Mouse (Mus musculus): ENCODE data around the gene Cep350. TPM values are rescaled to one million over a fixed set of nuclear protein-coding genes. Genes with fewer than 3 reads are reported as not detected.

Gene Cep350
- polyA plus RNA-seq (2015; fragmentation: Nextera tagmentation; extraction: Ambion mirVana) = 13.0 and 13.9 TPM in 2 replicates

- Histone ChIP-seq H3K4me1 (peaks cover 4% of the 10 kb centered on the region), H3K27me3 (no peaks in the 10 kb centered on the region), H3K4me3 (replicated peaks) (peak within 1 kb of the TSS; percentile 99), H3K4me2 (replicated peaks) (peak within 1 kb of the TSS; percentile 68), H3K9ac (peak within 1 kb of the TSS; percentile 99), H3K9me3 (replicated peaks) (no peaks in the 10 kb centered on the region), H3K27ac (replicated peaks) (peak within 1 kb of the TSS; percentile 94), H3K36me3 (no peaks in the 10 kb centered on the region)
- under 1% methylated on average over 53 of the region's 57 CpGs for WGBS
- ATAC-seq (ENCODE audit: insufficient number of reproducible peaks, low FRiP score, low TSS enrichment, low read depth) = peak; percentile 99
Measured at GRCm38 (mm10) chr1:155973068-155973718, at the start of gene Cep350. TSS of gene Cep350 (minus strand) at chr1:155973255.

DNA sequence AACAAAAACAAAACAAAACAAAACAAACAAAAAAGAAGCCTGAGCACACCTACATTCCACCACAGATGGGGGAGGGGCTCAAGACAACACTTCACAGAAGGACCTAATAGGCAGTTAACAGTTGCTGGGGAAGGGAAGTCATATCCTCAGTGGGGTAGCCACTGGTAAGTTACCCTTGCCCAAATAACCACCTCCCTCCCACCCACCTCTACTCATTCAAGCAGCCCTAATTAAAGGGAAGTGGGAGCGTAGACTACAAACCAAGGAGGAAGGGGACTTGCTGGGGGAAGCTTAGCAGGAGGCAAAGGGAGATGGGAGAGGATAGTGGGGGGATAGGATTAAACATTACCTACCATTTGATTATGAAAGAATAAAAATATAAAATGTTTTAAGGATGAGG is 47.3 kb upstream of the Cep350 start:
- peaks cover 49% of the 10 kb centered on the region for H3K36me3 ChIP-seq
- H3K4me2 ChIP-seq (replicated peaks) = no peak overlapping the region

DNA sequence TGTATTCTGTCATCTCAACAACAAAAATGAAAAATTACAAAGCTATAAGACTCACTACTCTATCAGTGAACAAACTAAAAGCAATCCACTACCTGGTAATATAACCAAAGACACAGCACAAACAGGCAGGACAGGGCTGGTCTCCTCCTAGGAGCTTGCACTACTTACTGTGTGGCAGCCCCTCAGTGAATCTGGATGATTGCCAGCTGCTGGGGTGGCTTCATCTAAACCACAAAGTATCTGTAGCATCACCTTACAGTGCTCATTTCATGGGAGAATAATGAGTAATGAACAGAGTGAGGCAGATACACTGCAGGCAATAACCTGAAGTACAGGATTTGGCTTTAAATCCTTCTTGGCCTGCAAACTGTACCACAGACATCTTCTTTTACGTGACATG is 46.7 kb upstream of the Cep350 start:
- Histone ChIP-seq H3K27me3 (no peaks in the 10 kb centered on the region), H3K27ac (replicated peaks) (no peak overlapping the region), H3K4me2 (replicated peaks) (no peak overlapping the region), H3K9ac (no peak overlapping the region), H3K9me3 (replicated peaks) (no peaks in the 10 kb centered on the region), H3K36me3 (peaks cover 52% of the 10 kb centered on the region), H3K4me3 (replicated peaks) (no peak overlapping the region), H3K4me1 (no peaks in the 10 kb centered on the region)
- 73% methylated on average over 1 of the region's 1 CpGs for WGBS
- ATAC-seq (ENCODE audit: insufficient number of reproducible peaks, low FRiP score, low TSS enrichment, low read depth) = no peak

More for the DNA sequence above, 47.3 kb upstream of the Cep350 start:
- Histone ChIP-seq H3K27ac (replicated peaks) (no peak overlapping the region), H3K9ac (no peak overlapping the region), H3K9me3 (replicated peaks) (no peaks in the 10 kb centered on the region), H3K4me3 (replicated peaks) (no peak overlapping the region), H3K4me1 (no peaks in the 10 kb centered on the region), H3K27me3 (no peaks in the 10 kb centered on the region)
- 100% methylated on average over 1 of the region's 1 CpGs for WGBS
- ATAC-seq (ENCODE audit: insufficient number of reproducible peaks, low FRiP score, low TSS enrichment, low read depth) = no peak

GRCm38 (mm10) chr1:156009003-156009402 is 35.9 kb upstream of the Cep350 start:
- Histone ChIP-seq H3K4me2 (replicated peaks) (no peak overlapping the region), H3K9me3 (replicated peaks) (no peaks in the 10 kb centered on the region), H3K4me1 (no peaks in the 10 kb centered on the region), H3K36me3 (peaks cover 44% of the 10 kb centered on the region), H3K4me3 (replicated peaks) (no peak overlapping the region), H3K9ac (no peak overlapping the region), H3K27me3 (no peaks in the 10 kb centered on the region), H3K27ac (replicated peaks) (no peak overlapping the region)
- no peak for ATAC-seq (ENCODE audit: insufficient number of reproducible peaks, low FRiP score, low TSS enrichment, low read depth)
- 65% methylated on average over 1 of the region's 1 CpGs for WGBS

GRCm38 (mm10) chr1:156005906-156006305 is 32.9 kb upstream of the Cep350 start:
- no peaks in the 10 kb centered on the region for H3K27me3 ChIP-seq
- no peak overlapping the region for H3K27ac ChIP-seq (replicated peaks)
- H3K4me1 ChIP-seq = no peaks in the 10 kb centered on the region
- no peak overlapping the region for H3K4me2 ChIP-seq (replicated peaks)
- WGBS = 88% methylated on average over 11 of the region's 11 CpGs
- no peak overlapping the region for H3K4me3 ChIP-seq (replicated peaks)
- H3K9me3 ChIP-seq (replicated peaks) = no peaks in the 10 kb centered on the region
- H3K9ac ChIP-seq = no peak overlapping the region
- no peak for ATAC-seq (ENCODE audit: insufficient number of reproducible peaks, low FRiP score, low TSS enrichment, low read depth)
- H3K36me3 ChIP-seq = peaks cover 36% of the 10 kb centered on the region

DNA sequence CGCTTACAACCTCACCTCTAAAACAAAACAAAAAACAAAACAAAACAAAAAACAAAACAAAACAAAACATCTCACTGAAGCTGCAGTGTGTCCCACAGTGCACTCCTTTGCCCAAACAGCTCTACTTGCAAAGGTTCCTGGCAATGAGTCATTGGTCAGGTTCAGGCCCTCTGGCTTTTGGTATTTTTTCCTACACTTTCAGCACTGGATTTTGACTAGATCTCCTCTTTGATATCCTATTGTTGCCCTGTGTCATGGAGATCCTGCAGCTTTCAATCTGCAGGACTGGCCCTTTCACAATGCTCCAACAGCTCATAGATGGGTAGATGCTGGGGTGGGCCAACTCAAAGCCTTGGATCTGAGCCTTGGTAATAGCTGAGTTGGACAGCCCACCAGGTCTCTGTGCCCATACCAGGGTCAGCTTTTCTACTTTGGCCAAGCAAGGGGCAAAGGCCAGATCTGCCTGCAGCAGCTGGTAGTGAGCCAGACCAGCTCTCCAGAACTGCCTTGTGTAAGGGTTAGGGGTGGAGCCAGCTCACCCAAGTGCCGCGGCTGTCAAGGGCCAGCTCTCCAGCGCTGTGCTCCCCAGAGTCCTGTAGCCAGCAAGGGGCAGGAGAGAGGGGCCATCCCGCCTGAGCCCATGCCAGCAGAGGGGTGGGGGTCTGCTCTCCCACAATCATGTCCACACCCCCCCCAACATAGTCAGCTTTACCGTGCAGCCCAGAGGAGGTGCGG is 30.3 kb upstream of the Cep350 start:
- no peak overlapping the region for H3K9ac ChIP-seq
- H3K4me1 ChIP-seq = no peaks in the 10 kb centered on the region
- 0 out of 2 replicates have a peak, but pooled peaks have one; percentile 7 for ATAC-seq (ENCODE audit: insufficient number of reproducible peaks, low FRiP score, low TSS enrichment, low read depth)
- H3K36me3 ChIP-seq = peaks cover 27% of the 10 kb centered on the region
- H3K9me3 ChIP-seq (replicated peaks) = no peaks in the 10 kb centered on the region
- H3K27ac ChIP-seq (replicated peaks) = no peak overlapping the region
- WGBS = 85% methylated on average over 7 of the region's 7 CpGs
- H3K27me3 ChIP-seq = no peaks in the 10 kb centered on the region
- no peak overlapping the region for H3K4me3 ChIP-seq (replicated peaks)
- H3K4me2 ChIP-seq (replicated peaks) = no peak overlapping the region

- H3K36me3 ChIP-seq = peaks cover 21% of the 10 kb centered on the region
- H3K4me2 ChIP-seq (replicated peaks) = no peak overlapping the region
- no peak overlapping the region for H3K27ac ChIP-seq (replicated peaks)
- no peak overlapping the region for H3K4me3 ChIP-seq (replicated peaks)
- H3K9ac ChIP-seq = no peak overlapping the region
- H3K27me3 ChIP-seq = no peaks in the 10 kb centered on the region
- ATAC-seq (ENCODE audit: insufficient number of reproducible peaks, low FRiP score, low TSS enrichment, low read depth) = no peak
- H3K9me3 ChIP-seq (replicated peaks) = no peaks in the 10 kb centered on the region
- WGBS = 84% methylated on average over 8 of the region's 8 CpGs
- H3K4me1 ChIP-seq = no peaks in the 10 kb centered on the region
Measured at GRCm38 (mm10) chr1:156002366-156002765, 29.3 kb upstream of the Cep350 start.

DNA sequence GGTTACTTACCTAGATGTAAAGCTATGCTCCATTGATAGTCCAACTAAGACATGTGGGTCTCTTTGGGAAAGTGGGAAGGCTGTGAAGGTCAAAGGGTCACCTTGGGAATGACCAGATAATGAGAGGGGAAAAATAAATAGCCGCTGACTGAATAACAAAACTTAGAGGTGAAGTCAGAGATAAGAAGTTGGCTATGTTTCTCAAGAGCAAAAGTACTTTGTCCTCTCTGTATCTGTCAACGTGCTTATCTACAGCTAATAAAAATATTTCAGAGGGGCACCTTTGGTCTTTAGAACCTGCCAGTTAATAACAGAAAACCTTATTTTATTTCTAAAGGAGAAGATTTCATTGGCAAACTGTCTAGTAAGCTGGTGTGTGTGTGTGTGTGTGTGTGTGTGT is 22.6 kb upstream of the Cep350 start:
- no peak for ATAC-seq (ENCODE audit: insufficient number of reproducible peaks, low FRiP score, low TSS enrichment, low read depth)
- Histone ChIP-seq H3K4me2 (replicated peaks) (no peak overlapping the region), H3K4me1 (no peaks in the 10 kb centered on the region), H3K9me3 (replicated peaks) (no peaks in the 10 kb centered on the region), H3K27ac (replicated peaks) (no peak overlapping the region), H3K9ac (no peak overlapping the region), H3K4me3 (replicated peaks) (no peak overlapping the region), H3K36me3 (no peaks in the 10 kb centered on the region), H3K27me3 (no peaks in the 10 kb centered on the region)
- 85% methylated on average over 2 of the region's 2 CpGs for WGBS

DNA sequence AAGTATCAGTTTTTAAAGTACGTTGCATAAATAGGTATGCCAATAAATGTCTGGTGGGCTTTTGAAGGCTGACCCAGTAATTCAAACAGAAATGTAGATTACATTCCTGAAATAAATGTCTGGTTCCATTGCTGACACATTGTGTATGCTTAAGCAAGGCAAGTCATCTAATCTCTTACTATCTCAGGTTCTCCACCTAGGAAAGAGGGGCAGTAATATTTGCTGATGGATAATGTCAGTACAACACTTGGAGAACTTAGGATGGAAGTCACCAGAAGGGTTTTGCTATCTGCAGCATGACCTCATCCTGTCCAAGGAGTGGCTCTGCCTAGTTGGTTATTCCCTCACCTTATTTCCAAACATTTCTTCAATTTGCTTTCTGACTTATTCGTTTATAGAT is 21.5 kb upstream of the Cep350 start:
- Histone ChIP-seq H3K4me3 (replicated peaks) (no peak overlapping the region), H3K4me2 (replicated peaks) (no peak overlapping the region), H3K36me3 (no peaks in the 10 kb centered on the region), H3K27ac (replicated peaks) (no peak overlapping the region), H3K9ac (no peak overlapping the region), H3K27me3 (no peaks in the 10 kb centered on the region), H3K4me1 (no peaks in the 10 kb centered on the region), H3K9me3 (replicated peaks) (no peaks in the 10 kb centered on the region)
- ATAC-seq (ENCODE audit: insufficient number of reproducible peaks, low FRiP score, low TSS enrichment, low read depth) = no peak
- 82% methylated on average over 2 of the region's 2 CpGs for WGBS

GRCm38 (mm10) chr1:155990391-155990790 is 17.3 kb upstream of the Cep350 start:
- Histone ChIP-seq H3K4me2 (replicated peaks) (no peak overlapping the region), H3K27me3 (no peaks in the 10 kb centered on the region), H3K36me3 (no peaks in the 10 kb centered on the region), H3K4me1 (no peaks in the 10 kb centered on the region), H3K4me3 (replicated peaks) (no peak overlapping the region), H3K27ac (replicated peaks) (no peak overlapping the region), H3K9ac (no peak overlapping the region), H3K9me3 (replicated peaks) (no peaks in the 10 kb centered on the region)
- ATAC-seq (ENCODE audit: insufficient number of reproducible peaks, low FRiP score, low TSS enrichment, low read depth) = no peak
- WGBS = 74% methylated on average over 11 of the region's 11 CpGs

- Histone ChIP-seq H3K4me3 (replicated peaks) (no peak overlapping the region), H3K36me3 (no peaks in the 10 kb centered on the region), H3K4me1 (no peaks in the 10 kb centered on the region), H3K9ac (no peak overlapping the region), H3K9me3 (replicated peaks) (no peaks in the 10 kb centered on the region), H3K27ac (replicated peaks) (no peak overlapping the region), H3K27me3 (no peaks in the 10 kb centered on the region), H3K4me2 (replicated peaks) (no peak overlapping the region)
- WGBS = 17% methylated on average over 2 of the region's 2 CpGs
- no peak for ATAC-seq (ENCODE audit: insufficient number of reproducible peaks, low FRiP score, low TSS enrichment, low read depth)
Measured at GRCm38 (mm10) chr1:155989387-155989786, 16.3 kb upstream of the Cep350 start.

All from embryonic facial prominence, embryonic 15.5 days (tissue).